Mouse (Mus musculus): Measurements from ENCODE around the gene Tecr. TPM values are rescaled to one million over a fixed set of nuclear protein-coding genes. Genes with fewer than 3 reads are reported as not detected.

The Tecr gene
- polyA plus RNA-seq (2015; fragmentation: Nextera tagmentation; extraction: Ambion mirVana), result 998 and 1,025 TPM in 2 replicates

- under 1% methylated on average over 67 of the region's 69 CpGs for WGBS
- Histone ChIP-seq H3K27me3 (no peaks in the 10 kb centered on the region), H3K4me1 (replicated peaks) (peaks cover 33% of the 10 kb centered on the region), H3K27ac (peak within 1 kb of the TSS; percentile 98), H3K4me3 (peak within 1 kb of the TSS; percentile 75), H3K36me3 (peaks cover 31% of the 10 kb centered on the region), H3K9ac (peak within 1 kb of the TSS; percentile 89), H3K4me2 (peak within 1 kb of the TSS; percentile 90), H3K9me3 (no peaks in the 10 kb centered on the region)
- ATAC-seq (ENCODE audit: low FRiP score), result peak; percentile 97
These were observed at the start of gene Tecr, which contains the start of gene Dnajb1 for GRCm38 (mm10) chr8:83607661-83608397. Gene Tecr (minus strand): TSS chr8:83607971. Gene Dnajb1 (plus strand): TSS chr8:83608193.

- Histone ChIP-seq H3K9ac (0 out of 2 replicates have a peak overlapping the region, but pooled peaks have one; percentile 0), H3K27me3 (no peaks in the 10 kb centered on the region), H3K36me3 (peaks cover 11% of the 10 kb centered on the region), H3K4me3 (no peak overlapping the region), H3K4me2 (no peak overlapping the region), H3K4me1 (replicated peaks) (peaks cover 38% of the 10 kb centered on the region), H3K9me3 (no peaks in the 10 kb centered on the region), H3K27ac (no peak overlapping the region; the same call in 1 of the 2 replicates)
- WGBS, result 84% methylated on average over 13 of the region's 13 CpGs
- ATAC-seq (ENCODE audit: low FRiP score), result no peak
These were observed 48.9 kb upstream of the Tecr start for GRCm38 (mm10) chr8:83656484-83657246.

GRCm38 (mm10) chr8:83656043-83656442 lies 48.3 kb upstream of the Tecr start:
- H3K9me3 ChIP-seq, result no peaks in the 10 kb centered on the region
- 93% methylated on average over 9 of the region's 9 CpGs for WGBS
- H3K4me1 ChIP-seq (replicated peaks), result peaks cover 33% of the 10 kb centered on the region
- no peak overlapping the region for H3K27ac ChIP-seq
- no peak overlapping the region for H3K4me3 ChIP-seq
- peaks cover 11% of the 10 kb centered on the region for H3K36me3 ChIP-seq
- ATAC-seq (ENCODE audit: low FRiP score), result no peak
- H3K4me2 ChIP-seq, result no peak overlapping the region
- H3K9ac ChIP-seq, result no peak overlapping the region
- H3K27me3 ChIP-seq, result no peaks in the 10 kb centered on the region

- no peak for ATAC-seq (ENCODE audit: low FRiP score)
- peaks cover 20% of the 10 kb centered on the region for H3K4me1 ChIP-seq (replicated peaks)
- no peaks in the 10 kb centered on the region for H3K9me3 ChIP-seq
- H3K36me3 ChIP-seq, result peaks cover 11% of the 10 kb centered on the region
- no peak overlapping the region for H3K4me2 ChIP-seq
- WGBS, result 95% methylated on average over 6 of the region's 6 CpGs
- no peak overlapping the region for H3K4me3 ChIP-seq
- H3K27ac ChIP-seq, result no peak overlapping the region
- no peak overlapping the region for H3K9ac ChIP-seq
- no peaks in the 10 kb centered on the region for H3K27me3 ChIP-seq
These were observed 47.0 kb upstream of the Tecr start for GRCm38 (mm10) chr8:83654725-83655124.

- no peak for ATAC-seq (ENCODE audit: low FRiP score)
- H3K4me1 ChIP-seq (replicated peaks), result peaks cover 19% of the 10 kb centered on the region
- H3K9me3 ChIP-seq, result no peaks in the 10 kb centered on the region
- peaks cover 11% of the 10 kb centered on the region for H3K36me3 ChIP-seq
- peak overlapping the region; percentile 88 for H3K4me3 ChIP-seq
- peak overlapping the region; percentile 94 for H3K9ac ChIP-seq
- WGBS, result 47% methylated on average over 10 of the region's 10 CpGs
- no peaks in the 10 kb centered on the region for H3K27me3 ChIP-seq
- peak overlapping the region; percentile 84 for H3K4me2 ChIP-seq
- peak overlapping the region; percentile 40; the same call in 1 of the 2 replicates for H3K27ac ChIP-seq
These were observed 45.9 kb upstream of the Tecr start for GRCm38 (mm10) chr8:83653662-83654017.

DNA sequence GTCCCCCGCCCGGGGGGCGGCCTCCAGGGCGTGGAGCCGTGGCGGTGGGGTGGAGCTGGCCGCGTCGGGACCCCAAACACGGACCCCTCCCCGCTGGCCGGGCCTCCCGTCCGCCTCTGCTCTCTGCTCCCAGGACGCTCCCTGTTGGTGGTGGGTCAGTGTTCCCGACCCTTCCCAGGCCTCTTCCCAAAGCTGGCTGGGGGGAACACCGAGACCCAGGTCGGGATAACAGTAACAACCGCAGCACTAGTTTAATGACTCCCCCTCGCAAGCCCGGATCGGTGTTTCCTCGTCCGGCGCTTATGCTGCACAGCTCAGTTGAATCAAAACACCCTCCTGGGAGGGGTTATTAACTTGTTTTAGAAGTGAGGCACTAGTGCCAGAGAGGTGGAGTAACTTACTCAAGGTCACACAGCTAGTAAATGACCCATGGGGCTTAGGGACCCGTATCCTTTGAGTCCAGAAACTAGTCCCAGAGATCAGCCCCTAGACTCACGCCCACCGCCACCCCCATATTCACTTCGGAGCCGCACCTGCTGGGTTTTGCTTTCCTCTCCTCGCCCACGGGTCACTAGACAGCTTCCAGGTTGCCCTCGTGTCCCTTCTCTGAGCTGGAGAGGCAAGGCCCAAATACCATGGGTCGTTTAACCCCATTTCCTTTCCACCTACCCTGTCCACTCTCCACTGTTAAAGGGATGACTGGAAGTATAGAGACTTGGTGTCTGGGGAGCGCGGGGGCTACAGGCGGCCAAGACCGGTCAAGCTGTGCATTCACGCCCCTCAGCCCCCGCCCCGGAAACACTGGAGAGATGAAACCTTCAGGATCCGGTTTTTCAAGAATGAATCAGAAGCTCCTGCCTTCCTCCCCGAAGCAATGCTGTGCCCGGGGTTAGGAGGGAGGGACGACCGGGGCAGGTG lies 45.2 kb upstream of the Tecr start:
- Histone ChIP-seq H3K4me2 (peak overlapping the region; percentile 84), H3K27ac (peak overlapping the region; percentile 93), H3K36me3 (peaks cover 11% of the 10 kb centered on the region), H3K9me3 (no peaks in the 10 kb centered on the region), H3K4me1 (replicated peaks) (peaks cover 19% of the 10 kb centered on the region), H3K27me3 (no peaks in the 10 kb centered on the region), H3K9ac (peak overlapping the region; percentile 94), H3K4me3 (peak overlapping the region; percentile 88)
- 4% methylated on average over 42 of the region's 46 CpGs for WGBS
- peak; percentile 54 for ATAC-seq (ENCODE audit: low FRiP score)

DNA sequence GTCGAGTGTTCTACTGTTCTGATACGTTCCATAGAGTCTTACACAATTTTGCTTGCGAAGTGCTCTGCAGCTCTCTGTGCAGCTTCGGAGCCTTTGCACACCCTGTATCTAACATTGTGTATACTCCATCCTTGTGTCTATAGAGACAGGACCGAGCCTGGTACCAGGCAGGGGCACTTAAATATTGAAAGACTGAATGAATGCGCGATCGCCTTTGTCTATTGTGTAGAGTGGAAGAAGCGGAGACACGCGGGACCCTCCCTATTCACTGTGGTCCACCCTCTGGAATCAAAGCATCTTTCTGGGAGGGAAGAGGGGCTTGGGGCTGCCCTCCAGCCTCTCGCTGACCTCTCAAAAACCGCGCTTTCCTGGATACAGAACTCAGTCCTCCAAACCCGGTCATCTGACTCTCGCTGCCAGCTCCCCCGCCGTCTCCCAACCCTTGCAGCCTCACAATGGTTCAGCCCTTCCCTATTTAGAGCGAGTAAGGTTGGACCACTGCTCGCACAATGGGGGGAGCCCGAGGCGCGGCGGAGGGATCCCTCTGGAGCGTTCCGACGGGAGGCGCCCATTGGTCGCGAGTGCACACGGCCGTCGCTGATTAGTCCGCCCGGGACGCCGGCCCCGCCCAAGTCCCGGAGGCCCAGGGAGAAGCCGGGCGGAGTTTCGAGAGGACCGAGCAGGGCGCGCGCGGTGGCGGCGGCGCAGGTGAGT lies 44.4 kb upstream of the Tecr start, which contains the start of gene Gipc1:
Gene Gipc1, plus strand, starts transcription at position 648 of the 714 bp plus-strand sequence.
- no peaks in the 10 kb centered on the region for H3K9me3 ChIP-seq
- peak within 1 kb of the TSS; percentile 84 for H3K4me2 ChIP-seq
- peak within 1 kb of the TSS; percentile 93 for H3K27ac ChIP-seq
- ATAC-seq (ENCODE audit: low FRiP score), result peak; percentile 94
- WGBS, result 4% methylated on average over 50 of the region's 50 CpGs
- peak within 1 kb of the TSS; percentile 88 for H3K4me3 ChIP-seq
- peaks cover 5% of the 10 kb centered on the region for H3K36me3 ChIP-seq
- no peaks in the 10 kb centered on the region for H3K27me3 ChIP-seq
- H3K4me1 ChIP-seq (replicated peaks), result peaks cover 19% of the 10 kb centered on the region
- peak within 1 kb of the TSS; percentile 94 for H3K9ac ChIP-seq

- Histone ChIP-seq H3K4me2 (no peak overlapping the region), H3K27ac (no peak overlapping the region), H3K9me3 (no peaks in the 10 kb centered on the region), H3K4me3 (no peak overlapping the region), H3K27me3 (peaks cover 3% of the 10 kb centered on the region; the same call in 1 of the 2 replicates), H3K4me1 (replicated peaks) (peaks cover 18% of the 10 kb centered on the region), H3K36me3 (no peaks in the 10 kb centered on the region), H3K9ac (no peak overlapping the region)
- no peak for ATAC-seq (ENCODE audit: low FRiP score)
- 95% methylated on average over 6 of the region's 6 CpGs for WGBS
These were observed 41.9 kb upstream of the Tecr start for GRCm38 (mm10) chr8:83649699-83650098.

- Histone ChIP-seq H3K4me1 (replicated peaks) (peaks cover 6% of the 10 kb centered on the region), H3K4me3 (no peak overlapping the region), H3K9me3 (no peaks in the 10 kb centered on the region), H3K27me3 (peaks cover 5% of the 10 kb centered on the region; the same call in 1 of the 2 replicates), H3K27ac (no peak overlapping the region), H3K9ac (no peak overlapping the region), H3K4me2 (no peak overlapping the region), H3K36me3 (no peaks in the 10 kb centered on the region)
- whole genome bisulfite sequencing, result 92% methylated on average over 4 of the region's 4 CpGs
- no peak for ATAC-seq (ENCODE audit: low FRiP score)
These were observed 40.3 kb upstream of the Tecr start for GRCm38 (mm10) chr8:83648031-83648430.

GRCm38 (mm10) chr8:83647511-83647910 lies 39.7 kb upstream of the Tecr start:
- H3K9me3 ChIP-seq, result no peaks in the 10 kb centered on the region
- no peak overlapping the region for H3K27ac ChIP-seq
- no peak overlapping the region for H3K4me2 ChIP-seq
- no peak overlapping the region for H3K4me3 ChIP-seq
- H3K9ac ChIP-seq, result no peak overlapping the region
- H3K4me1 ChIP-seq (replicated peaks), result peaks cover 5% of the 10 kb centered on the region
- 93% methylated on average over 11 of the region's 11 CpGs for WGBS
- ATAC-seq (ENCODE audit: low FRiP score), result no peak
- peaks cover 8% of the 10 kb centered on the region; the same call in 1 of the 2 replicates for H3K27me3 ChIP-seq
- H3K36me3 ChIP-seq, result no peaks in the 10 kb centered on the region

- H3K4me1 ChIP-seq (replicated peaks), result no peaks in the 10 kb centered on the region
- WGBS, result 76% methylated on average over 5 of the region's 5 CpGs
- H3K9ac ChIP-seq, result no peak overlapping the region
- H3K27ac ChIP-seq, result no peak overlapping the region
- H3K4me3 ChIP-seq, result no peak overlapping the region
- no peak for ATAC-seq (ENCODE audit: low FRiP score)
- peaks cover 6% of the 10 kb centered on the region for H3K9me3 ChIP-seq
- no peaks in the 10 kb centered on the region for H3K36me3 ChIP-seq
- no peak overlapping the region for H3K4me2 ChIP-seq
- 0 out of 2 replicates have a peak, but pooled peaks cover 5% of the 10 kb centered on the region for H3K27me3 ChIP-seq
These were observed 31.9 kb upstream of the Tecr start for GRCm38 (mm10) chr8:83639649-83640048.
